Mouse (Mus musculus): ENCODE measurements around the gene Susd5.
"Not testable (repeated sequence)": the region's sequence is repeated elsewhere in the genome, so short reads cannot be mapped to it uniquely, and the experiment has no call there.

Gene Susd5

GRCm38 (mm10) chr9:114086422-114086821, 29.5 kb downstream of the Susd5 start:
- DNase-seq, result no peak

GRCm38 (mm10) chr9:114087106-114087815, 30.3 kb downstream of the Susd5 start:
- DNase-seq, result no peak

- not testable (repeated sequence) for DNase-seq
Measured at GRCm38 (mm10) chr9:114088885-114089284, 31.9 kb downstream of the Susd5 start.

GRCm38 (mm10) chr9:114092188-114092587, 35.2 kb downstream of the Susd5 start:
- not testable (repeated sequence) for DNase-seq

GRCm38 (mm10) chr9:114094854-114095253, 37.9 kb downstream of the Susd5 start:
- DNase-seq, result no peak

- no peak for DNase-seq
Measured at GRCm38 (mm10) chr9:114098716-114099302, 41.9 kb downstream of the Susd5 start.

GRCm38 (mm10) chr9:114110268-114110667, 53.3 kb downstream of the Susd5 start:
- no peak for DNase-seq

- DNase-seq, result no peak
Measured at GRCm38 (mm10) chr9:114111161-114111560, 54.2 kb downstream of the Susd5 start.

GRCm38 (mm10) chr9:114112226-114112625, 55.3 kb downstream of the Susd5 start:
- DNase-seq, result no peak

- DNase-seq, result no peak
Measured at GRCm38 (mm10) chr9:114113911-114114623, 57.1 kb downstream of the Susd5 start.

GRCm38 (mm10) chr9:114116672-114117071, 59.7 kb downstream of the Susd5 start:
- DNase-seq, result peak; percentile 30 to 47

- DNase-seq, result not testable (repeated sequence)
Measured at GRCm38 (mm10) chr9:114122862-114123261, 65.9 kb downstream of the Susd5 start.

- DNase-seq, result not testable (repeated sequence)
Measured at GRCm38 (mm10) chr9:114129273-114129835, 72.4 kb downstream of the Susd5 start.
